Mouse (Mus musculus) inflammation-experienced regulatory T-cells, adult 16 weeks (primary cell): ENCODE results near the gene Smr2. TPM values are rescaled to one million over a fixed set of nuclear protein-coding genes. Genes with fewer than 3 reads are reported as not detected.

Experiments
- polyA plus RNA-seq: library from polyadenylated mRNA; unstranded; fragments of 100-300 nt; shearing (Covaris generic); gene quantifications from one replicate; pipeline ENCODE4 v1.2.1, GENCODE M21; 2017

The Smr2 gene
- polyA plus RNA-seq: not detected

GRCm38 (mm10) chr5:88086256-88086655 lies at the start of gene Smr2:
TSS of gene Smr2 (plus strand) at chr5:88086556.

GRCm38 (mm10) chr5:88111430-88111829 lies 25.1 kb downstream of the Smr2 start, which contains the start of gene Gm11116:
TSS of gene Gm11116 (minus strand) at chr5:88111530.

GRCm38 (mm10) chr5:88153999-88154398 lies 67.6 kb downstream of the Smr2 start, which contains the start of gene Gm11115:
TSS of gene Gm11115 (minus strand) at chr5:88154099.

Other genes starting within 250 kb of the Smr2 start
- gene Odam, start 201.5 kb upstream of the Smr2 start, polyA plus RNA-seq: not detected
- gene Csn3, start 161.0 kb upstream of the Smr2 start, polyA plus RNA-seq: not detected
- gene 2310003L06Rik, start 117.1 kb upstream of the Smr2 start, polyA plus RNA-seq: 0.24 TPM
- not detected for gene Gm28434, start 117.0 kb upstream of the Smr2 start, polyA plus RNA-seq
- gene Cabs1, start 107.1 kb upstream of the Smr2 start, polyA plus RNA-seq: not detected
- not detected for gene Smr3a, start 84.0 kb upstream of the Smr2 start, polyA plus RNA-seq
- not detected for gene Gm11116, start 25.0 kb downstream of the Smr2 start, polyA plus RNA-seq
- gene Gm11115, start 67.5 kb downstream of the Smr2 start, polyA plus RNA-seq: not detected
- gene Gm7714, start 182.4 kb downstream of the Smr2 start, polyA plus RNA-seq: not detected
- not detected for gene Prol1, start 230.8 kb downstream of the Smr2 start, polyA plus RNA-seq